Mouse (Mus musculus): Measurements from ENCODE around the gene Fev.

Gene Fev

DNA sequence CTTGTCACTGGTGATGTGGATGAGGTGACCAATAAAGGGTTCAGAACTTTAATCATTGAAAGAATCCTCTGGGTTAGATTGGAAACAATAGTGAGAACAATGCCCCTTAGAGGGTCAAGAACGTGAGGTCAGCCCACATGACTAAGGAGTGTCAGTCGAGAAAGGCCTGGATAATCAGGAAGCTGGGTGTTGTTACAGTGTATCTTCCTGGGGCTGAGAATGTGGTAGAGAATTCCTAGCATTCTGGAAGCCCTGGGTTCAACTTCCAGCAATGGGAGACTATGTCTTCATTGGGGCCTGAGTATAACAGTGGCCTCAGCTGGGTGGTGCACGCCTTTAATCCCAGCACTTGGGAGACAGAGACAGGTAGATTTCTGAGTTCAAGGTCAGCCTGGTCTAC lies 8.0 kb downstream of the Fev start:
- no peak for DNase-seq

- no peak for DNase-seq
Observed at GRCm38 (mm10) chr1:74872218-74872617, 13.0 kb downstream of the Fev start.

DNA sequence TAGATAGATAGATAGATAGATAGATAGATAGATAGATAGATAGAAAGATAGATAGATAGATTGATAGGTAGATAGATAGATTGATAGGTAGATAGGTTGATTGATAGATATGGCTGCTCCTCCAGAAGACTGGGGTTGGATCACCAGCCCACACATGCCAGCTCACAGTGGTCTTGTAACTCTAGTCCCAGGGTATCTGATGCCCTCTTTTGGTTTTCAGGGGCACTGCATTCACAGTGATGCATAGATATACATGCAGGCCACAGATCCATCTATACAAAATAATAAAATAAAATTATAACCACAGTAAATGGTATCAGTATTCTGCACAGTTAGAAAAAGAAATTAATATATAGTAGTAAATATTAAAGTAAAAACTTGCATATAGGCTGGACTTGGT lies 23.4 kb downstream of the Fev start:
- no peak for DNase-seq

GRCm38 (mm10) chr1:74859223-74859984 lies 25.8 kb downstream of the Fev start:
- no peak for DNase-seq

DNA sequence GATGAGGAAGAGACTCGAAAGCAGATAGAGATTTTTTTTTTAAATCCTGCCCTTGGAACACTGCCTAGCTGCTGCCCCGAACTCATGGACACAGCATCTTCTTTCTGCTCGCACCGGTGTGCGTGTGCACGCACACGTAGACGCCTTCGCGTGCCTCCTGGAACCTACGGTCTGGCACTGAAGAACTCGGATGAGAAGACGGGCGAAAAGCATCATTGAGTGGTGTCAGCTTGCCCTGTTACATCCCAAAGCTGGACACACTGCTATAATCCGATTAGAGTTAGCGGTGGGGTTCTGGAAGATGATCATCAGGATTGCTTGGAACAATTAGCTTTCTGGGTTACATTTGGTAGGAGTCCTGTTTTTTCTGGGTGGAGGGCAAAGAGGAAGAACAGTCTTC lies 26.4 kb downstream of the Fev start:
- no peak for DNase-seq

GRCm38 (mm10) chr1:74858171-74858719 lies 27.0 kb downstream of the Fev start:
- DNase-seq: peak; percentile 46 to 51

GRCm38 (mm10) chr1:74857677-74858076 lies 27.5 kb downstream of the Fev start:
- no peak for DNase-seq

DNA sequence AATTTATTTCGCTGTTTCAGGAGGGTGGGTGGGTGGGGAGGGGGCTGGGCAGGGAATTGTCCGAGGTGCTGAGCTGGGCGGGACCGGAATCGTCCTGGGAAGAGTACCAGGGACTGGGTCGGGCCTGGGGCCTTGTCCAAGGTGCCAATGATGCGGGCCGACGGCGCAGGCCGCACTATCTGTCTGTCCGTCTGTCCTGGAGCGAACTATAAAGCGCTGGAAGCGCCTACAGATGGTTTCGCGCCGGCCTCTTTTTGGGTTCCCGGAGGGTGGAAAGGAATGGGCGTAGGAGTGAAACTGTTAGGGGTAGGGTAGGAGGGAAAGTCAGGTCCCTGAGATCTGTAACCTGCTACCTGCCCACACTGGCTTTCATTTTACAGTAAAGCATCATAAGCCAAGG lies 28.0 kb downstream of the Fev start:
- DNase-seq: no peak

- no peak for DNase-seq
Observed at GRCm38 (mm10) chr1:74856791-74857190, 28.4 kb downstream of the Fev start.

DNA sequence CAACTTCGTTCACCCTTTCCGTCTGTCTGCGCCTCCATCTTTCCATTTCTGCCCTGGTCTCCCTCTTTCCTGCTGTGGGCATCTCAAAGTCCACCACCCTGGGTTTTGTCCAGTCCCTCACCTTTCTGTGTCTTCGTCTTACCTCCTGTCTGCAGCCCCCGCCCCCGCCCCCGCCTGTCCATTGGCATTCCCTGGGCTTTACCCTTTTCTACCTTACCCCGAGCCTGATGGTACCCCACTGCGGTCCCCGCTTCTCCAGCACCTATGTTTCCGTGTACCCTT lies 28.8 kb downstream of the Fev start:
- no peak for DNase-seq

GRCm38 (mm10) chr1:74855651-74856438 lies 29.4 kb downstream of the Fev start:
- DNase-seq: peak; percentile 20 to 34

GRCm38 (mm10) chr1:74855156-74855555 lies 30.1 kb downstream of the Fev start:
- DNase-seq: no peak

DNA sequence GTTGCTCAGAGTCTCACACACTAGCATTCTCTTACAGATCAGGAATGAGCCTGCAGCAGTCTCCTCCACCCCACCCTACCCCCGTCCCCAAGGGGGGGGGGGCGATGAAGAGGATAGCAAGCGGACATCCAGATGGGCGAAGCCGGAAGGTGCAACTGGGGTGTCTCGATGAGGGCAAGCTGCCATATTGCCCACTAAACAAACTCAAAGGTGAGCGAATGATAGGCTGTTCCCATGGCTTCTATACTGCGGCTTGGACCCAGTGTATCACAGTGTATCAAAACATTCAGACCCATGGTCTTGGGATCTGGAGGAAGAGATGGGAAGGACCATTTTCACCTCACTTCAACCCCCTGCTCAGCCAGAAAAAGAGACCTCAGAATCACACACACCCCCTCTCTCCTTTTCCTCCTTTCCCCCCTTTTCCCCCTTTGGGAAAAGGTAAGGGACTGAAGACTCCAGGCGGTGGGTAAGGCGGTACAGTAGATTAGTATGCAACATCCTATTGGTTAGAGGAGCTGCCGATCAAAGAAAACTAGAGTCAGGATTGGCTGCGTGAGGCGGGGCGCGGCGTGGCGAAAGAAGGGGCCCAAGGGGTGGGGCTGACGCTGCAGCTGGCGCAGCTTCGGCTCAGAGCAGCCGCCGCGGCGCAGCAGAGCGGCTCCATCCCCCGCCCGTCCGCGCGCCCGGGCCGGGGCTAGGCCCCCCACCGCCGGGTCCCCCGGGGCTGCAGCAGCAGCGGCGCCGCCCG lies 30.7 kb downstream of the Fev start, which contains the start of gene Cdk5r2:
Gene Cdk5r2, plus strand, starts transcription at position 629 of the 751 bp plus-strand sequence.
- DNase-seq: peak; percentile 72 to 76

DNA sequence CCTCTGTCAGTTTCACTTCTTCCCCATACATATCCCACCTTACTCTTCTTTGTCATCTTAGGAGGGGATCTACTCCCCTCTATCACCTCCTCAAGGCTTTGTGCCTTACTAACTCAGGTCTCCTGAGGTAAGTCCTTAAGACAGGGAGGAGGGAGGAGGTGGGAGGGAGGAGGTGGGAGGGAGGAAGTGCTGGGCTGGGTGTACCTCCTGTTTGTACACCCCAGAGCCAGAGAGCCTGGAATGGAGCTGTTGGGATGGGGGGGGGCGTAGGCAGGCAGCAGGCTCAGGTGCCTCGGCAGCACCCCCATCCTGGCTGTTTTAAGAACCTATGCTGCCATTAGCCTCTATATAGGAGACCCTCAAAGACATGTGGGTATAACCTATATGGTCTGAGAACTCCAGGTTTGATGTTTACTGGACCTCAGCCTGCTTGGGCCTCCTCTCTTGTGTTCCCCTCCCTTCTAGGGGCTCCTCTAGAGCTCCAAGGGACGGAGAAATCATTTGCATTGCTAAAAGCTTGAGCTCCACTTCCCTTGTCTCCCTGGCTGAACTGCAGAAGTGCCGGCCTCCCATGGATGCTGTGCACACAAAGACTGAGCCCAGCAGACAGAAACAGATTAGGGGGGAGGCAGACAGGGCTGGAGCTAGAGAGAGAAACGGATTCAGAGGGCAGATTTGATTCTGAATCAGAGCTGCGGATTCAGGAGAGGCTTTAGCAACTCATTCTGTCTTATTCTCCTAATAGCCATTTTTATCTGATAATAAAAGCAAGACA lies 34.0 kb downstream of the Fev start:
- DNase-seq: no peak

GRCm38 (mm10) chr1:74850251-74850650 lies 35.0 kb downstream of the Fev start:
- no peak for DNase-seq

DNA sequence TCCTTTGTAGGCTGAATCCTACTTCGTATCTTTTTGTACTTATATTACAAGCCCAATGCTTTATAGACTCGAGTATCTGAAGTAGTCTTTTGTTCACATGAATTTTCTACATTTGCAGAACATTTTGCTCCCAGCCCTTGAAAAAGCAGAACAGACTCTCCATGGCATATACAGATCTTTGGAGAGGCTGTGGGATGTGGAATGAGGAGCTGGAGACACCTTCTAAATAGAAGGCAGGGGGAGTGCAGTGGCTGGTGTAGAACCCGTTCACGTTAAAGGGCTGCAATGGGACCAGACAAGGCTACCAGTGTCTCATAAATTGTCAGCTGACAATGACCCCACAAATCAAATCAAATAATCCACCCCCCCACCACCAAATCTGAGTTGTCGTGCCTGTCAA lies 36.3 kb downstream of the Fev start:
- DNase-seq: no peak

DNA sequence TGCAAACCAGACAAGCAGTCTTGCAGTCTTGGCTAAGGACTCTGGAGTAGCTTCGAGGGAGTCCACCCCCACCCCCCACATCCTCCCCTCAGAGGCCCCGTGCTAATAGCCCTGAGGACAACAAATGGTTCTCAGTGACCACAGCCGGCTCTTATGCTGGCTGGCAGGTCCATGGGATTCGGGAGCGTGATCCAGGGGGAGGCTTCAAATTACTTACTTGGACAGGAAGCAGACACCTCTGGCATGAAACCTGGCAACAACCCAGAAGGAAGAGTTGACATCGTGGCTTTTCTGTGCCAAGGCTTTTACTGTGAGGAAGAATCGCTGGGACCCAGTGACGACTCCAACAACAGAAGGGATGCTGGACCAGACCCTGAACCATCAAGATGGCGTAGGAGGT lies 38.9 kb downstream of the Fev start:
- no peak for DNase-seq

DNA sequence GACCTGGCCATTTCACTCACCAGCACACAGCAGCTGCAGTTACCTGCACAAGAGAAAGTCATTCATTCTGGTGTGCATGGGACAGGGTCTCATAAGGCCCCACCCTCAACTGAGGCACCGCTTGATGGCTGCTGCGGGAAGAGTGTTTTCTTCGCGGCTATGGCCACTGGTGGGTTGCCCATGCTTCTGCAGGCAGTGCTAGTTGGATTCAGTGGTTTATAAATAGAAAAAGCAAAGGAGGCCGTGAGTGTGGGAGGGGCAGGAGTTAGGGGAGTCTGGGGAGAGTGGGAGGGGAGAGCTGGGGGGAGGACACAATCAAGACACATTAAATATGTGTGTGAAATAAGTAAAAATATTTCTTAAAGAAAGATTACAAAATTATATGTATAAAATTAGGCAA lies 42.1 kb downstream of the Fev start:
- DNase-seq: no peak

- DNase-seq: no peak
Observed at GRCm38 (mm10) chr1:74833255-74833654, 52.0 kb downstream of the Fev start.

All from B cell, adult 2 months (primary cell).